Mouse (Mus musculus) liver, postnatal 0 days (tissue): Measurements from ENCODE around the gene Slbp. TPM values are rescaled to one million over a fixed set of nuclear protein-coding genes. Genes with fewer than 3 reads are reported as not detected.

Source experiments
- ATAC-seq: fragments of 200-750 bp; cut with Nextera tagmentation; 2 replicates; pipeline ENCODE4 v1.8.0; 2017; ENCODE audit warnings: mild to moderate bottlenecking, moderate library complexity
- DNase-seq: peaks from one replicate; pipeline ENCODE4 v3.0.0-alpha.2; 2016
- H3K27ac ChIP-seq: fragments of 300-500 bp; sonication (generic); 2 replicates; pipeline ENCODE4 v1.5.1; 2014; ENCODE audit warnings: antibody characterized with exemption, moderate library complexity, mild to moderate bottlenecking, low read depth
- H3K27me3 ChIP-seq: fragments of 300-500 bp; sonication (generic); 2 replicates; pipeline ENCODE4 v1.6.1; 2014; ENCODE audit warnings: low read length, control low read depth, mixed read lengths; ENCODE audit not compliant: insufficient read depth
- H3K36me3 ChIP-seq: fragments of 300-500 bp; sonication (generic); replicated peaks from 2 replicates; pipeline ENCODE4 v1.6.1; 2014; ENCODE audit warnings: mild to moderate bottlenecking, control low read depth, low read length, moderate library complexity, mixed read lengths; ENCODE audit not compliant: insufficient read depth
- H3K4me1 ChIP-seq: fragments of 300-500 bp; sonication (generic); 2 replicates; pipeline ENCODE4 v1.6.1; 2014; ENCODE audit warnings: antibody characterized with exemption, mild to moderate bottlenecking, control low read depth; ENCODE audit not compliant: insufficient read depth
- H3K4me2 ChIP-seq: fragments of 300-500 bp; sonication (generic); 2 replicates; pipeline ENCODE4 v1.6.1; 2014; ENCODE audit warnings: low read depth, mild to moderate bottlenecking, low read length, moderate library complexity, mixed read lengths
- H3K4me3 ChIP-seq: fragments of 300-500 bp; sonication (generic); 2 replicates; pipeline ENCODE4 v1.5.1; 2014; ENCODE audit warnings: low read depth, low read length
- H3K9ac ChIP-seq: fragments of 300-500 bp; sonication (generic); replicated peaks from 2 replicates; pipeline ENCODE4 v1.6.1; 2014; ENCODE audit warnings: mild to moderate bottlenecking, moderate library complexity
- H3K9me3 ChIP-seq: fragments of 300-500 bp; sonication (generic); 2 replicates; pipeline ENCODE4 v1.6.1; 2016; ENCODE audit warnings: mild to moderate bottlenecking, control low read depth, low read length, mixed read lengths
- CTCF ChIP-seq: sonication (generic); IDR thresholded peaks from 2 replicates; pipeline ENCODE4 v1.5.1; 2016; ENCODE audit warnings: antibody characterized with exemption, low read depth
- EP300 ChIP-seq: IDR thresholded peaks from 2 replicates; pipeline ENCODE4 v1.6.1; 2016; ENCODE audit warnings: antibody characterized with exemption, low read depth, mild to moderate bottlenecking
- WGBS: fragments of 180-500 bp; shearing (Covaris S2); extraction: QIAGEN DNeasy Blood & Tissue Kit; methylation state at CpG from one replicate; pipeline ENCODE4 v1.1.7; 2014; ENCODE audit not compliant: insufficient replicate concordance; 5-methylcytosine and 5-hydroxymethylcytosine counted together
- polyA plus RNA-seq: library from polyadenylated mRNA; unstranded; fragments of >200 nt; fragmentation: Nextera tagmentation; extraction: Ambion mirVana; gene quantifications from 2 replicates; pipeline ENCODE4 v1.2.1, GENCODE M21; 2015

Slbp gene
- polyA plus RNA-seq, 1 experiment from 2014 or later = 150 TPM

- WGBS = 93% methylated on average over 13 of the region's 13 CpGs
- Histone ChIP-seq H3K27ac (no peak overlapping the region), H3K9ac (no peak overlapping the region), H3K4me3 (no peak overlapping the region), H3K4me2 (no peak overlapping the region), H3K4me1 (peaks cover 40% of the 10 kb centered on the region), H3K9me3 (no peaks in the 10 kb centered on the region), H3K36me3 (peaks cover 28% of the 10 kb centered on the region), H3K27me3 (no peaks in the 10 kb centered on the region)
- ATAC-seq (no peak), DNase-seq (no peak)
- TF ChIP-seq EP300 = no peak
- TF ChIP-seq CTCF = no peak
These were observed 2.0 kb upstream of the Slbp start for GRCm38 (mm10) chr5:33654424-33654823.

DNA sequence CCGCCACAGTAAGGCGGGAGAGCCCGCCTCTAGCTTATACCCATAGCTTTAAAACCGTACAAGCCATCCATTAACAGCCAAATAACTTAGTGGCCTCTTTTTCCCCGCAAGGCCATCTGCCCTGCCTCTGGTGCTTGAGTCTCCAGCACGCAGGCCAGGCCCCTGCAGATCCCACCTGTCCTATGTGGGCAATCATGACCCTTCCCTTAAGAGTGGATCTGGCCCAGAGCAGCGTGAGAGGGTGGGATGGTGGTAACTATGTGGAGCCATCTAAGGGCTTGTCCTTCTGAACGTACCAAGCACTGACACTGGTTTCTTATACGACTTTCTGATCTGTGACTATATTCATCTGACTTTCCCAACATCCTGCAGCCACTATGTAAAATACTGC lies 404 bp upstream of the Slbp start:
- TF ChIP-seq EP300 (no peak), CTCF (no peak)
- no peaks in the 10 kb centered on the region for H3K27me3 ChIP-seq
- ATAC-seq (no peak), DNase-seq (no peak)
- H3K4me1 ChIP-seq = peaks cover 33% of the 10 kb centered on the region
- WGBS = 5% methylated on average over 9 of the region's 9 CpGs
- peak overlapping the region; percentile 60 for H3K9ac ChIP-seq
- H3K27ac ChIP-seq = peak overlapping the region; percentile 98
- peak overlapping the region; percentile 72 for H3K4me3 ChIP-seq
- H3K36me3 ChIP-seq = peaks cover 41% of the 10 kb centered on the region
- no peaks in the 10 kb centered on the region for H3K9me3 ChIP-seq
- H3K4me2 ChIP-seq = peak overlapping the region; percentile 76

DNA sequence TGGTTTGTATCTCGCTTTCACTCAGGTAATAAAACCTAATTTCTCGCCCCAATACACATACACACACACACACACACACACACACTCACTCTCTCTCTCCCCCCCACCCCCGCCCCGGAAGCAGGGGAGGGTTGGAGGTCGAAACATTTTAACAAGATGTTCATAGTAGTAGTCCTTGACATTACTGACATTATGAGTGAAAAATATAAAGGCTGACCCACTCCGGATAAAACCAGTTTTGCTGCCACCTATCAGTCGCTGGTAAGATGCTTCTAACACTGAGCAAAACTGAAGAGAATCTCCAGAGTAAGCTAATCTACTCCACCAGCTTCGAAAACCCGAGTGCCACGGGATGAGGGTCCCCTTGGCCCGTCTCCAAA lies 843 bp downstream of the Slbp start:
- ATAC-seq (no peak), DNase-seq (peak; percentile 48)
- Histone ChIP-seq H3K27ac (peak overlapping the region; percentile 98), H3K9ac (peak overlapping the region; percentile 87), H3K36me3 (peaks cover 53% of the 10 kb centered on the region), H3K4me3 (peak overlapping the region; percentile 72), H3K4me1 (peaks cover 26% of the 10 kb centered on the region), H3K4me2 (peak overlapping the region; percentile 76), H3K9me3 (no peaks in the 10 kb centered on the region), H3K27me3 (no peaks in the 10 kb centered on the region)
- WGBS = under 1% methylated on average over 11 of the region's 11 CpGs
- TF ChIP-seq EP300 = no peak
- no peak for TF ChIP-seq CTCF

- Histone ChIP-seq H3K27ac (peak overlapping the region; percentile 98), H3K27me3 (no peaks in the 10 kb centered on the region), H3K4me2 (peak overlapping the region; percentile 76), H3K9ac (peak overlapping the region; percentile 87), H3K9me3 (no peaks in the 10 kb centered on the region), H3K4me1 (peaks cover 21% of the 10 kb centered on the region), H3K36me3 (peaks cover 59% of the 10 kb centered on the region), H3K4me3 (peak overlapping the region; percentile 72)
- ATAC-seq = no peak
- WGBS = 6% methylated on average over 2 of the region's 2 CpGs
- DNase-seq = no peak
- no peak for TF ChIP-seq EP300
- no peak for TF ChIP-seq CTCF
These were observed 1.4 kb downstream of the Slbp start for GRCm38 (mm10) chr5:33651017-33651416.

DNA sequence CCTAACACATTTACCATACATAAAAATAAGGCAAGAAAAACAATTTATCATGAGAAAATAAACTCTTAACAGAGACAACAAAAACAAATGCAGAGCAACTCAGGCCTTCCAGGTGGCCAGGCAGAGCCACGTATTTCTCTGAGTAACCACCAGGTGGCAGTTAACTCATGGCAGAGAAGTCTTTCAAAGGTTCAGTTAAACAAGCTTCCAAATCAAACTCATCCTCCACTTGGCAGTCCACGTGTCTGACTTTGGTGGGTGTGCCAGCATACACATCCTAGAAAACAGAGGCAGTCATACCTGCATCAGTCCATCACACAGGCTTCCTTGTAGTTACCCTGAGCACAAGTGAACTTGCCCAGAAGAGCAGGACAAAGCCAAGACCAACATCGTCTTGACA lies 11.7 kb downstream of the Slbp start:
- no peak overlapping the region for H3K9ac ChIP-seq
- peaks cover 80% of the 10 kb centered on the region for H3K36me3 ChIP-seq
- TF ChIP-seq CTCF (peak; percentile 82), EP300 (no peak)
- H3K4me1 ChIP-seq = no peaks in the 10 kb centered on the region
- DNase-seq (peak; percentile 47), ATAC-seq (peak; percentile 51; the same call in 1 of the 2 replicates)
- H3K27ac ChIP-seq = no peak overlapping the region
- no peak overlapping the region for H3K4me2 ChIP-seq
- no peak overlapping the region for H3K4me3 ChIP-seq
- no peaks in the 10 kb centered on the region for H3K9me3 ChIP-seq
- 35% methylated on average over 3 of the region's 3 CpGs for WGBS
- no peaks in the 10 kb centered on the region for H3K27me3 ChIP-seq

DNA sequence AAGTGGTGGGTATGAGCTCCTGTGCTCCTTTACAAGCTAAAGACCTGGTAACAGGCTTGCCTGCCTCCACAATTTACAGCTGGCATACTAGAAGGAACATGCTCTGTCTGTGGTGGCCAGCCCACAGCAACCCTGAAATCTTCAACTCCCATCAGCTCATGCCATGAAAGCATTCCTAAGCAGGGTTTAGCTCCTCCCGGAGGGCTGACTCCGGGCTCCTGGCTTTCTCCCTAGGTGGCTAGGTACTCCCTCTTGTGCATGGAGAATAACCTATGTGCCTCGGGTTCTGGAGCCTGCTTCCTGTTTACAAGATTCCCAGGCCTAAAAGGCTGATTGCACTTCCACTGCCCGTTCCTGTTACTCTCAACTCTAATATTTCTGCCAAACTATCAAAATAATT lies 13.5 kb downstream of the Slbp start:
- no peaks in the 10 kb centered on the region for H3K27me3 ChIP-seq
- WGBS = 66% methylated on average over 4 of the region's 4 CpGs
- no peak overlapping the region for H3K4me3 ChIP-seq
- H3K4me2 ChIP-seq = no peak overlapping the region
- DNase-seq (no peak), ATAC-seq (no peak)
- peak overlapping the region; percentile 51; the same call in 1 of the 2 replicates for H3K27ac ChIP-seq
- no peaks in the 10 kb centered on the region for H3K4me1 ChIP-seq
- no peak overlapping the region for H3K9ac ChIP-seq
- H3K9me3 ChIP-seq = no peaks in the 10 kb centered on the region
- peaks cover 63% of the 10 kb centered on the region for H3K36me3 ChIP-seq
- no peak for TF ChIP-seq EP300
